In genomic region chr2:105672596-105672960, GRCm38 (mm10) we compare ENCODE assay signal across 10 mouse cellular contexts. TPM values are rescaled to one million over a fixed set of nuclear protein-coding genes. Genes with fewer than 3 reads are reported as not detected.
DNase-seq lines count a peak whose midpoint lies in the region; ATAC-seq lines count a peak whose summit lies in the region.
"Had no signal": no experiment of that assay in that cellular context is flagged by ENCODE, and none has a peak within 500 bp of the region (broad histone marks: within the 10 kb centered on the region; RNA-seq: fewer than 3 reads in every experiment).

No protein-coding gene starts in this region.

- peak overlapping the region; percentile 93 for H3K4me2 ChIP-seq in forebrain, embryonic 11.5 days (ENCODE audit: low read depth, low read length, severe bottlenecking)
- H3K4me2 ChIP-seq: limb, embryonic 13.5 days had no signal

- no peak for DNase-seq in heart, embryonic 10.5 days (ENCODE audit: low spot score)
- no peak for DNase-seq in heart, adult 11 months
- DNase-seq in R1 (ENCODE audit: low read depth, low spot score): peak; percentile 18
- peak; percentile 65 for DNase-seq in forebrain, embryonic 11.5 days (ENCODE audit: low spot score)
- no peak for DNase-seq in midbrain, embryonic 10.5 days (ENCODE audit: low spot score)
- no peak for DNase-seq in adrenal gland, postnatal 25 days
- no peak for DNase-seq in left cerebral cortex, postnatal 14 days (ENCODE audit: low spot score in 2 of 2)
- DNase-seq in lung, postnatal 4 days: no peak
- DNase-seq: adrenal gland, adult 2 months had no signal

- no peak overlapping the region for H3K27ac ChIP-seq in heart, embryonic 10.5 days
- peak overlapping the region; percentile 95 for H3K27ac ChIP-seq in forebrain, embryonic 11.5 days (ENCODE audit: low read depth, low read length)
- peak overlapping the region; percentile 91 for H3K27ac ChIP-seq in midbrain, embryonic 10.5 days (replicated peaks)
- H3K27ac ChIP-seq: limb, embryonic 13.5 days had no signal

- H3K9ac ChIP-seq in forebrain, embryonic 11.5 days (ENCODE audit: low read length): peak overlapping the region; percentile 98
- H3K9ac ChIP-seq: limb, embryonic 13.5 days had no signal

- peak overlapping the region; percentile 13; the same call in 1 of the 2 replicates for H3K4me3 ChIP-seq in heart, embryonic 10.5 days
- H3K4me3 ChIP-seq in forebrain, embryonic 11.5 days (ENCODE audit: low read depth, low read length): peak overlapping the region; percentile 84
- H3K4me3 ChIP-seq in midbrain, embryonic 10.5 days: peak overlapping the region; percentile 66
- H3K4me3 ChIP-seq: limb, embryonic 13.5 days had no signal

- H3K36me3 ChIP-seq in heart, embryonic 10.5 days: no peaks in the 10 kb centered on the region
- no peaks in the 10 kb centered on the region for H3K36me3 ChIP-seq in forebrain, embryonic 11.5 days (ENCODE audit: control insufficient read depth, insufficient read depth, low read length)
- no peaks in the 10 kb centered on the region for H3K36me3 ChIP-seq in midbrain, embryonic 10.5 days
- H3K36me3 ChIP-seq: limb, embryonic 13.5 days had no signal

- 1% methylated on average over 16 of the region's 16 CpGs for WGBS in heart, embryonic 10.5 days
- WGBS in forebrain, embryonic 11.5 days: under 1% methylated on average over 16 of the region's 16 CpGs
- WGBS in midbrain, embryonic 10.5 days: 2% methylated on average over 16 of the region's 16 CpGs

- H3K27me3 ChIP-seq in heart, embryonic 10.5 days (ENCODE audit: insufficient read depth, poor library complexity, severe bottlenecking): peaks cover 99% of the 10 kb centered on the region
- peaks cover 34% of the 10 kb centered on the region for H3K27me3 ChIP-seq in forebrain, embryonic 11.5 days (ENCODE audit: control insufficient read depth, insufficient read depth, low read length)
- H3K27me3 ChIP-seq in midbrain, embryonic 10.5 days (ENCODE audit: low read depth, poor library complexity, severe bottlenecking): peaks cover 100% of the 10 kb centered on the region

- peaks cover 45% of the 10 kb centered on the region for H3K4me1 ChIP-seq in heart, embryonic 10.5 days
- H3K4me1 ChIP-seq in forebrain, embryonic 11.5 days (replicated peaks; ENCODE audit: control insufficient read depth, insufficient read depth, low read length): peaks cover 28% of the 10 kb centered on the region
- H3K4me1 ChIP-seq in midbrain, embryonic 10.5 days: peaks cover 77% of the 10 kb centered on the region

- intact Hi-C loops in left cerebral cortex, postnatal 14 days (cut with DNase I): loop anchor here (5.0 kb wide), 1 partner anchor 550 kb away; no protein-coding TSS in a partner anchor

- H3K9me3 ChIP-seq in heart, embryonic 10.5 days: no peaks in the 10 kb centered on the region
- no peaks in the 10 kb centered on the region for H3K9me3 ChIP-seq in forebrain, embryonic 11.5 days (ENCODE audit: control insufficient read depth, low read length)
- no peaks in the 10 kb centered on the region for H3K9me3 ChIP-seq in midbrain, embryonic 10.5 days (replicated peaks)
- H3K9me3 ChIP-seq: limb, embryonic 13.5 days had no signal

- no peak for ATAC-seq in forebrain, embryonic 11.5 days (replicated peaks; ENCODE audit: low FRiP score)

RNA-seq across cellular contexts. Expression of gene Pax6, which starts 3.9 kb away (rescaled TPM):
- 0.28 and 0.54 TPM in 2 replicates for polyA plus RNA-seq in heart, embryonic 10.5 days (2016; fragmentation: Nextera tagmentation; extraction: Ambion mirVana)
- 97.2 and 103 TPM in 2 replicates for polyA plus RNA-seq in forebrain, embryonic 11.5 days (2014; fragmentation: Nextera tagmentation; extraction: Ambion mirVana)
- polyA plus RNA-seq in midbrain, embryonic 10.5 days (2016; fragmentation: Nextera tagmentation; extraction: Ambion mirVana): 39.0 and 40.1 TPM in 2 replicates
- total RNA-seq in adrenal gland, postnatal 25 days (2021): not detected in 2 replicates
- total RNA-seq in left cerebral cortex, postnatal 14 days (2021): 1 to 10 TPM; 5.2 to 8.1 TPM
- total RNA-seq: adrenal gland, adult 2 months had no signal
- polyA plus RNA-seq: adrenal gland, adult 2 months had no signal

Comparison
In these comparisons a context has a peak if more than half of its experiments do, and no peak if none do; other contexts are left out.
1. DNase-seq: peak in R1 (single experiment) and forebrain, embryonic 11.5 days (single experiment); none in heart, embryonic 10.5 days (single experiment), heart, adult 11 months (single experiment), midbrain, embryonic 10.5 days (single experiment), adrenal gland, postnatal 25 days (single experiment), left cerebral cortex, postnatal 14 days (0 of 2) and lung, postnatal 4 days (0 of 2).
2. H3K4me3 ChIP-seq: peak in every context shown above with its lines; median percentile 84 in forebrain, embryonic 11.5 days; 66 in midbrain, embryonic 10.5 days; 13 in heart, embryonic 10.5 days.
3. RNA of gene Pax6, which starts 3.9 kb away (polyA plus RNA-seq): 97.2 to 103 TPM in forebrain, embryonic 11.5 days and 39.0 to 40.1 TPM in midbrain, embryonic 10.5 days; 0.28 to 0.54 TPM in heart, embryonic 10.5 days; every median in the first group is over 10 times any median in the second.